Mouse (Mus musculus): Measurements from ENCODE around the gene C77080.

Gene C77080

DNA sequence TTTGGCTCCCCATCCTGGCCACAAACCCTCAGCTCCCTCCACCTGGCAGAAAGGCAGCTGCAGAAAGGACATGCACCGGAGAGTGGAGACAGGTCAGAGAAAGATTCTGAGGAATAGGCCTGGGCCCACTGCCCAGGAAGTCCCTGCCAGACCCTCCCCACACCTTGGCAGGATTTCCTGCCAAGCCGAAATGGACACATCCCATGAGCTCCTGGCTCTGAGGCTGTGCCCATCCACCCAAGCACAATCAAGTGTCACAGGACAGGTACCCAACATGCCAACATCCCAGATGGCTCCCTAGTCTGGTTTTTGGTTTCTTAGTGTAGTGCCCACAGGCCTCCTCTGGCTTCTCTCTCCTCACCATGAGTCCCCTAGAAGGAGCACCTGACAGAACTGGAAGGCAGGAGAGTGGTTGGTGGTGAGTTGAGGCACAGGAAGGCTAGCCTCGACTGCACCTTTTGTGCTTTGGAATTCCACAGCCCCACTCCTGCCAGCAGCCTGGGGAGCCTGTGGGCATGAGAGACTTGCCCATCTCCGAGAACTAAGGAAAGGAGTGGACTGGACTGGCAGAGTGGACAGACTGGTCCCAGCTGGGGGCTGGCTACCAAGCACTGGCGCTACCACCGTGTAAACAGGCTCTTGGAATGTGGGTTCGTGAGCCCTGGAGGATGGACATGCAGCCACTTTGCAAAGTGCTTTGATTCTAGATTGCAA, 40.7 kb downstream of the C77080 start:
- in situ Hi-C loops (cut with MboI, MseI) = no loop called here

DNA sequence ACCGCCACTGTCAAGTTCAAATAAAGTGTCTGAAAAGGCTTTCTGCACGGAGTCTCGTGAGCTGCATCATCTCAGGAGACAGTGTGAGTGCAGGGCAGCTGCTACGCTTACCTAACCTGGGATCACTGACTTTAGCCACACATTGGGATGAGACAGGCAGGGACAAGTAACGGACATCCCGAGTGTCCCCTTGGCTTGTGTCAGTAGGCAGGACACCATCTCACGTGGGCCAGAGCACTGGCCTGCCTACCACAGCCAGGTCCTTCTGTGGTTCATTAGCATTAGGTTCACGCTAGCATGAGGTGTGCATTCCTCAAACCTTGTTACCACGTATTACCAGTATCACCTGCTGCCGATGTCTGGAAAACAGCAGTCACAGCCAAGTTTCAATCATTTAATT, 42.0 kb downstream of the C77080 start:
- in situ Hi-C loops (cut with MboI, MseI) = loop anchor here (10.0 kb wide), 1 partner anchor 56 kb away; no protein-coding TSS in a partner anchor

DNA sequence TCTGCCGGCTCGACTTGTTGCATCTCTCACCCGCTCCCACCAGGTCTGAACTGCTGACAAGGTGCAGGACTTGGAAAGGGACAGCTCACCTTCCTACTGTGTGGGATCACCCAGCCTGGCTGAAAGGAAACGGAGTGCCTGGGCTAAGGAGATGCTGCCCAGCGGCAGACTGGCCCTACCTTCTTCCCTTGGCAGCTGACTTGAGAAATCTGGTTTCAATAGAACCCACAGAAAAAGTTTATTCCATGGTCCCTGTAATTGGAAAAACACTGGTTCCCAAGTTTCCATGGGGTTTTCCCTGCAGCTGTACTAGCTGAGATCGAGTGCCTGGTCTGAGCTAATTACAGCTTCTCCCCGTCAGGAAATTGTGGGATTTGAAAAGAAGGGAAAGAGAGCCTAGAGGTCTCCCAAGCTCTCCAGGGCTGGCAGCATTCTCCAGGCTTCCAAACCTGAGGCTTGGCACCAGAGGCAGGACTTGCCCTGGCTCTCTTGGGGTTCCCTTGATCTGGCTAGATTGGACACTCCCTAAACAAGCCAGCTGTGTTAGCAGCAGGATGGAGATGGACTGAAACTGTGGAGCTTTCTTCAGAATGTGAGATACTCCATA, 42.5 kb downstream of the C77080 start:
- in situ Hi-C loops (cut with MboI, MseI) = loop anchor here (10.0 kb wide), 1 partner anchor 56 kb away; no protein-coding TSS in a partner anchor

DNA sequence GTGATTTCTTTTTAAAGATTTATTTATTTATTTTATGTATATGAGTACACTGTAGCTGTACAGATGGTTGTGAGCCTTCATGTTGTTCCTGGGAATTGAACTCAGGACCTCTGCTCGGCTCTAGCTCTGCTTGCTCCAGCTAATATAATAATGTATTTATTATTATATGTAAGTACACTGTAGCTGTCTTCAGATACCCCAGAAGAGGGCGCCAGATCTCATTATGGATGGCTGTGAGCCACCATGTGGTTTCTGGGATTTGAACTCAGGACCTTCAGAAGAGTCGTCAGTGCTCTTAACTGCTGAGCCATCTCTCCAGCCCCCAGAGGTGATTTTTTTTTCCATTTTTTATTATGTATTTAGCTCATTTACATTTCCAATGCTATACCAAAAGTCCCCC, 48.7 kb downstream of the C77080 start:
- in situ Hi-C loops (cut with MboI, MseI) = loop anchor here (10.0 kb wide), 1 partner anchor 62 kb away; no protein-coding TSS in a partner anchor

DNA sequence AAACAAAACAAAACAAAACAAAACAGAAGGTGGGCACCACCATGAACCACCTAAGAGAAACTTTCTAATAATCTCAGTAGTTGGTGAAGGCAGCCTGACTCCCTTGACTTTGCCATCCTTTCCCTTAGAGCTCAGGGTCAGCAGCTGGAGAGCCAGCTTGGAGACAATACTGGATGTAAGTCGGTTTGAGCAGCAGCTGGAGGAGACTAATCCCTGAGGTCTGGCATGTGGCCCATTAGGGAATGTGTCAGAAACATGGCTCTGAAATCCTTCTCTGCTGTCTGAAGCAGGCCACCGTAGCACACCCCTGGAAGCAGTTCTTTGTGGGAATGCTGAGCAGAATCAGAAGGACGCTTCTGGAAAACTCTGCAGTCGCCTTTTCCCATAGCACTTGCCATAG, 49.7 kb downstream of the C77080 start:
- in situ Hi-C loops (cut with MboI, MseI) = loop anchor here (10.0 kb wide), 1 partner anchor 63 kb away; no protein-coding TSS in a partner anchor

DNA sequence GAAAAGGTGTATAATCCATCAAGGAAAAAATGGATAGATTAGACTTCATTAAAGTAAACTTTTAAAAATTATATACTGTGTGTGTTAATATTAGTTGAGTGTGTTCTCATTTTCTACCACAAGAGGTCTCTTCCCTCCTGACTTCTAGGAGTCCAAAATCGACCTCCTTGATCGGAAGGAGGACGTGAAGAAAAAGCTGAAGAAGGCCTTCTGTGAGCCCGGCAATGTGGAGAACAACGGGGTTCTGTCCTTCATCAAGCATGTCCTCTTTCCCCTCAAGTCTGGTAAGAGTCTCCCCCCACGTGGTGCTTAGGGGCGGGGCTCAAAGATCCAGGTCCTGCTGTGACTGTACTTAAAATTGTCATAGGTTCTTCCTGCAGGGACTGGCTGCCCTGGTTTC, 51.7 kb downstream of the C77080 start:
- in situ Hi-C loops (cut with MboI, MseI) = no loop called here

DNA sequence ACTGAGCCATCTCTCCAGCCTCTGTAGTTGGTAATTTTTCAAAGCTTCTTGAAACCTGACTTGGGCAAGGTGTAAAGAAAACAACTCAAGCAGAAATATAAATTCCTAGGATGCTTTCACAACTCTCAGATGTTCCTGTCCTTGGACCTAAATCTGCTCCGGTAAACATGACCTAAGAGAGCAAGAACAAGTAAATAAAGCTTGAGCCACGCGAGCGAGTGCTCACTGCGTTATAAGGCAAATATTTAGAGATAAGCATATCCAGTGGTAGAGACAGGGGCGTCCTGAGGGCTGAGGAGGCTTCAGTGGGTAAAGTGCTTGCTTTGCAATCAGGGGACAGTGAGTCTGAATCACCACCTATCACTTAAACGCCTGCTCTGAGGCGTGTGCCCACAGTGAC, 54.4 kb downstream of the C77080 start:
- in situ Hi-C loops (cut with MboI, MseI) = no loop called here

DNA sequence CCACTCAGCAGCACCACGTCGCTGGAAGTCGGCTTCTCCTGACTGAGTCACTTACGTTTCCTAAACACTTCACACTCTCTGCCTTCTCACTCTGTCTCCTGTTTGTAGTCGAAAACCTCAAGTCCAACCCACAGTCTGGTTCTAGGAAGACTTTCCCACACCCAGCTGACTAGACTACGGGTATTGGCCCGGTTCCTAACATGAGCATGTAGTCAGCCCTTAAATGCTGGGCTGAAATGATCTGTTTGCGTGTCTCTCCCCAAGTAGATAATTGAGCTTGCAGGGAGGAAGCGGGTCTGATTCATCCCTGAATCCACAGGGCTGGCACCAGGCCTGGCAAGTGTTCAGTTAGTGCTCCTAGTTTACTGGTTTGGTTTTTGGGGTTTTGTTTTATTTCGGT, 56.5 kb downstream of the C77080 start:
- in situ Hi-C loops (cut with MboI, MseI) = no loop called here

DNA sequence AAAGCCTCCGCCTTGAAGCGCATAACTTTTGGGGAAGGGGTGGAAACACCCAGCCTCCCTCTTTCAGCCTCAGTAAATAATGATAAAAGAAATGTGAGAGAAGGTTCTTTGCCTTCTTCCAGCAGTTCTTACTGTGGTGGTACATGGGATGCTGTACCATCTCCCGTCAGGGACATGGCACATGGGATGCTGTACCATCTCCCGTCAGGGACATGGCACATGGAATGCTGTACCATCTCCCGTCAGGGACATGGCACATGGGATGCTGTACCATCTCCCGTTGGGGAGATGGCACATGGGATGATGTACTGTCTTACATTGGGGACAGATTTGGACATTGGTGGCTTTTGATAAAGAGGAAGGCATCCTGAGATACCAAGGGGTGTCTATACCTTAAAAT, 63.7 kb downstream of the C77080 start:
- in situ Hi-C loops (cut with MboI, MseI) = no loop called here

DNA sequence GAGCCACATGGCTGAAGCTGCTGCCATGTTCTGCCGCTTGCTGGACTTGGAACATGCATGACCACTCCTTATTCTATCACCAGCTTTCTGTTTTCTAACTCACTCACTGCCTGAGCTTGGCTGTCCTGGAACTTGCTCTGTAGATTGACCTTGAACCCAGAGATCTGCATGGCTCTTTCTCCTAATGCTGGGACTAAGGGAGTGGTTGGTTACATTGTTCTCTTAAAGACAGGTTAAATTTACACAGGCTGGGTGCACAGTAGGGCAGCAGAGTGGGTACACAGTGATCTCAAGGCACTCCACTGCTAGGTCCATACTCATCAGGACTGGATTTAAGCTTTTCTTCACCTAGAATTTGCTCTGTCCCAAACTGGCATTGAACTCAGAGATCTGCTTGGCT, 66.9 kb downstream of the C77080 start:
- in situ Hi-C loops (cut with MboI, MseI) = no loop called here

DNA sequence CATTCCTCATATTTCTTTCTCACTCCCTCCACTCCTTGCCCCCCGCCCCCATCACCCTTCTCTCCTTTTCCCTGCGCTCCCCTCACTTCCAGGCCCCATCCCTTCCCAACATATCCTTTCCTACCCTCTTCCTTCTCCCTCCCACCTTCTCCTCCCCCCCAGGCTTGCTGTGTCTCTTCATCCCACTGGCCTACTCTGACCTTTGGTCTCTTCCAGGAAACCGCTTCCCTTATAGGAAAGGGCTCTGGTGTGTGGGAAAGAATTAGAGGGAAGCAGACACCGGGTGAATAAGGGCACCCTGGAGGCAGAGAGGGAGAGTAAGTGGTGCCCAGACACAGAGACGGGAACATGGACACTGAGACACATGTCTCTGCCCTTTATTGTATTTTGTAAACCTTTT, 69.5 kb downstream of the C77080 start:
- in situ Hi-C loops (cut with MboI, MseI) = no loop called here

DNA sequence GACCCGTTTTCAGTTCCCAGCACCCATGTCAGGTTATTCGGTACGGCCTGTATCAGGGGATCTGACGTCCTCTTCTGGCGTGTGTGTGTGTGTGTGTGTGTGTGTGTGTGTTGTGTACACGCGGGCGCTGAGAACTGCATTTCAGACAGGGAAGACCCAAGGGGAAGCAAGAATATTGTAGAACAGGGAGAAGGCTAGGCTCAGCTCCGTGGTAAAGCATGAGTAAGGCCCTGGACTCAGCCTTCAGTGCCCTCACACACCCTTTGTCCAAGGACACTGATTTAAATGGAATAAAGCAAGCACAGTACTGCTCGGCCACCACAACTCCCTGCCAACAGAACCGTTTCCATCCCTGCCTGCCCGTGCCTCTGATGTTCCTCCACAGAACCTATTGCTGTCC, 70.7 kb downstream of the C77080 start:
- in situ Hi-C loops (cut with MboI, MseI) = no loop called here

DNA sequence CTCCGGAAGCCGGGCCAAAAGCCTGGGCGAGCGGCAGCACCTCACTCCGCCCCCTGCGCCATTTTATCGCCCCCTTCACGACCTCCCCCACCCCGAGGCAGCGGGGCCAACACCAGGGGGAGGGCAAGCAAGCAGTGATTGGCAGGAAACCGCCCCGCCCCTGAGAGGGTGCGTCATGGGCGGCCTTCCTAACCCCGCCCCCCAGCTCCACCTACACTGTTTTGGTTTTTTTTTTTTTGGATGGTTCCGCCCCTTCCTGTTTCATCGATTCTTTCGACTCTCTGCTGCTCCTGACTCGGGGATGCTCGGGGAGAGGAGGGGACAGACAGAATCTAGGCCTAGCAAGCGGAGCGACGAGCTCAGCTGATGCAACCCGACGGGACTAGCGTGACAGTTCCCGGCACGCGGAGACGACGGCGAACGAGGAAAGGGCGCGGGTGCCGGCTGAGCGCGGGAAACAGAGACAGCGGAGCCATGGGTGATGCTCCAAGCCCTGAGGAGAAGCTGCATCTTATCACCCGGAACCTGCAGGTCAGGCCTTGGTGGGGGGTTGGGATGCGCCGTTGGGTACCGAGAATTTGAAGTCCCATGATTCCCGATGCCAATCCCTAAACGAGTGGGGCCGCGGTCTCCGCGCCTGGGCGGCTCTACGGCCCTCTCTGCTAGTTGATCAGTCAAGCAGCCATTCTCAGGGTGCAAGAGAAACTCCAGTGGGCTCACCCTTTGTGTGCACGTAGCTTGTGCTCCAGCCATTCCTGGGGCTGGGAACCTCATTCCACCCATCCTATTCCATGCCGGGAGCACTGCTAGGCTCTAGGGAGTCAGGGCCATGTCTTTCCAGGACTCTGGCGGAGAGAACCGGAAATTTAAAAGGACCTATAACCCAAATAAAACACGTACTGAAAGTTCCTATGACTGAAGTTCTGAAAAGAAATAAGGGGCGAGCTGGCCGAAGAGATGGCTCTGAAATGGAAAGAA, 71.4 kb downstream of the C77080 start, which contains the start of the genes S100pbp and Yars:
Gene S100pbp, minus strand, starts transcription at position 186 of the 978 bp plus-strand sequence.
Gene Yars, plus strand, starts transcription at position 219 of the 978 bp plus-strand sequence.
- in situ Hi-C loops (cut with MboI, MseI) = no loop called here

DNA sequence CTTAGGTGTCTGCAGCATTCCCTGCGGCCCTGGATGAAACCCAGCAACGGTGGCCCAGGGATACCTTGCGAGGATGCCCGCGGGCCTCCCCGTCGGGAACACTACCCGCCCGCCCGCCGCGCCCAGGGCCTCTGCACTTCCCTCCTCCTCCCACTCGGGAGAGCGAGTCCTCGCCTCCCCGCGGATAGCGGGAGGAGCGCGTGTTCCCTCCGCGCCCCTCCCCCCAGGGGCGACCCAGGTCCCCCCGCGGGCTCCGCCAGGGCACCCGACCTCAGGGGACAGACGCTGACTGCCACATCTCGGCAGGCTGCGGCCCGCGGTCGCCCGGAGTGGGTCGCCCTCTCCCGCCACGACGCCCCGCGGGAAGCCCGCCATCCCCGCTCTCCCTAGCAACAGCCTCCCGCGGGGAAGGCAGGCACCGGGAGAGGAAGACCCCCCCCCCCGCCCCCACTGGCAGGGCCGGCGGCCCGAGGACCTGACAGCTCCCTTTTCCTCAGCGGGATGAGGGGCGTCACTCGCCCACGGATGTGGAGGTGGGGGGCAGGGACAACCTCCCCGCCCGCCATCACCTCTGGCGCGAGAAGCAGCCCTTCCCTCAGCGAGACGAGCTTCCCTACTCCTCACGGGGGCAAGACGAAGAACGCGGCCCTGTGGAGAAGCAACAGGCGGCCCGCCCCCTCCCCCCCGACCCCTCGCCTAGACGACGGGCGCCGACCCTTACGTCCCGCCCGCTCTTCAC, 72.2 kb downstream of the C77080 start:
- in situ Hi-C loops (cut with MboI, MseI) = no loop called here

DNA sequence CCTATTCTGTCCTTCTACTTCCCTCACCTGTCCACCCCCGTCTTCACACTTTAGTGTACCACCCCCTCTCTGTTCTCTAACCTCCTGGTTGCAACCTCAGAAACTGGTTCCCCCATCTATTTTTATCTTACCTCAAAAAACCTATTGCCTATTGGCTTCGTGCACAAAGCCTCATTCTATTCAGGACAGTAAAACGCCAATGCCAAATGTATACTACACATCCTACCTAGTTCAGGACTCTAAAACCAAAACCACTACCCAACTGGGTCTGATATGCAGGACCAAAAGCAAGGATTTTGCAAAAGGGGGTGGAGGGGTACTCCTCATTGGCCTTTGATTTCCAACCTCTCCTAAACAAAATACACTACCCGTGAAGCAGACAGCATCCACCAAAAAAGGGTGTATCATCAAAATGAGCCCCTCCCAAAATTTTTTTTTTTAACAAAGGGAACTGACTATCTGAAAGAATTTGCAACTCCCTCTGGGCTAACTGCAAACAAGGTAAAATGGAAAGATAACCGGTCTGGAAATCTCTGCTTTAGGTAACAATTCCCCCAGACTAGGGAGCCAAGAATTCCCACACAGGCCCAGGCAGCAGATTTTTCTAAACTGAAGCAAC, 73.1 kb downstream of the C77080 start:
- in situ Hi-C loops (cut with MboI, MseI) = no loop called here

DNA sequence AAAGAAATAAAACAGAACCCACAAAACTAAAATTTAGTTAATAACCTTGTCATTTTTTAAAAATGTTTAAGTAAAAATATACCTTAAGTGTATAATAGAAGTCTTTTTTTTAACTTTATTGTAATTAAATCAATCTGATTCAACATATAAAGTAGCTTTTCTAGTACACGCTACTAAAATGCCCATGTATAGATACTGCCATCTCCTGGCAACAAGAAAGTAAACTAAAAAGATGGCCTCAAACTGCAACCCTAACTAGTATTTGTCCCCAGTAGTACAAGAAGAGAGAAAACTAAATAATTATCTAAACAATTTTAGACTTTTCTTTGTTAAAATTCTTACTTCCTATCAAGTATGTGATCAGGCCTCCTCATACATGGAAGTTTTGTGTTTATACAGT, 81.6 kb downstream of the C77080 start:
- in situ Hi-C loops (cut with MboI, MseI) = no loop called here

DNA sequence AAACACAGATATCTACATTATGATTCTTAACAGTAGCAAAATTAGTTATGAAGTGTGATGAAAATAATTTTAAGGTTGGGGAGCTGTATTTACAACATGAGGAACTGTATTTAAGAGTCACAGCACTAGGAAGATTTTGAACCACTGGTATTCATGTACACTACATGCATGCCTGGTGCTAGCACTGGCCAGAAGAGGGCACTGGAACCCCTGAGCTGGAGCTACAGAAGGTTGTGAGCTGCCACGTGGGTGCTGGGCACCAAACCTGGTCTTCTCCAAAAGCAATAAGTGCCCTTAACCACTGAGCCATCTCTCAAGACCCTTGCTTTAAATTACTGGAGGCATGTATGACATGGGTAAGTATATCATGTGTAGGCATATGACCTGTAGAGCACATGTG, 88.7 kb downstream of the C77080 start:
- in situ Hi-C loops (cut with MboI, MseI) = no loop called here

All from T-helper 1 cell (primary cell).